Mouse (Mus musculus) inflammation-experienced regulatory T-cells, adult 16 weeks (primary cell): Measurements from ENCODE around the gene Ly6g5b. TPM values are rescaled to one million over a fixed set of nuclear protein-coding genes. Genes with fewer than 3 reads are reported as not detected.

Experiments used
- polyA plus RNA-seq: library from polyadenylated mRNA; unstranded; fragments of 100-300 nt; shearing (Covaris generic); gene quantifications from one replicate; pipeline ENCODE4 v1.2.1, GENCODE M21; 2017

The Ly6g5b gene
- polyA plus RNA-seq, 1 experiment from 2014 or later: 2.4 TPM

Other genes starting within 250 kb of the Ly6g5b start
- 0.66 TPM for gene Zbtb12, start 235.9 kb downstream of the Ly6g5b start, polyA plus RNA-seq
- not detected for gene Gm20547, start 233.4 kb downstream of the Ly6g5b start, polyA plus RNA-seq
- gene C2, start 217.2 kb downstream of the Ly6g5b start, polyA plus RNA-seq: 3.3 TPM
- 45.6 TPM for gene Ehmt2, start 217.0 kb downstream of the Ly6g5b start, polyA plus RNA-seq
- gene Slc44a4, start 201.0 kb downstream of the Ly6g5b start, polyA plus RNA-seq: not detected
- 107 TPM for gene Neu1, start 184.2 kb downstream of the Ly6g5b start, polyA plus RNA-seq
- 15.1 TPM for gene Hspa1b, start 156.2 kb downstream of the Ly6g5b start, polyA plus RNA-seq
- gene Gm20481, start 145.5 kb downstream of the Ly6g5b start, polyA plus RNA-seq: not detected
- gene Hspa1a, start 143.3 kb downstream of the Ly6g5b start, polyA plus RNA-seq: 4.3 TPM
- 0.13 TPM for gene Hspa1l, start 142.7 kb downstream of the Ly6g5b start, polyA plus RNA-seq
- 60.3 TPM for gene Lsm2, start 133.6 kb downstream of the Ly6g5b start, polyA plus RNA-seq
- 276 TPM for gene Vars, start 114.4 kb downstream of the Ly6g5b start, polyA plus RNA-seq
- gene Vwa7, start 98.8 kb downstream of the Ly6g5b start, polyA plus RNA-seq: 0.44 TPM
- 4.4 TPM for gene Sapcd1, start 87.4 kb downstream of the Ly6g5b start, polyA plus RNA-seq
- gene Msh5, start 68.7 kb downstream of the Ly6g5b start, polyA plus RNA-seq: 1.5 TPM
- gene Clic1, start 65.5 kb downstream of the Ly6g5b start, polyA plus RNA-seq: 611 TPM
- 2.5 TPM for gene Ddah2, start 56.4 kb downstream of the Ly6g5b start, polyA plus RNA-seq
- not detected for gene Ly6g6c, start 50.0 kb downstream of the Ly6g5b start, polyA plus RNA-seq
- gene Mpig6b, start 49.2 kb downstream of the Ly6g5b start, polyA plus RNA-seq: not detected
- not detected for gene Ly6g6e, start 38.5 kb downstream of the Ly6g5b start, polyA plus RNA-seq
- not detected for gene Ly6g6d, start 37.4 kb downstream of the Ly6g5b start, polyA plus RNA-seq
- gene Ly6g6f, start 29.8 kb downstream of the Ly6g5b start, polyA plus RNA-seq: not detected
- gene Abhd16a, start 26.2 kb downstream of the Ly6g5b start, polyA plus RNA-seq: 86.4 TPM
- not detected for gene Ly6g5c, start 7.1 kb downstream of the Ly6g5b start, polyA plus RNA-seq
- gene Gpank1, start 6.0 kb upstream of the Ly6g5b start, polyA plus RNA-seq: 62.3 TPM
- 279 TPM for gene Csnk2b, start 6.6 kb upstream of the Ly6g5b start, polyA plus RNA-seq
- 5.5 TPM for gene D17H6S53E, start 10.9 kb upstream of the Ly6g5b start, polyA plus RNA-seq
- gene Apom, start 16.6 kb upstream of the Ly6g5b start, polyA plus RNA-seq: not detected
- 48.9 TPM for gene Bag6, start 19.8 kb upstream of the Ly6g5b start, polyA plus RNA-seq
- gene Prrc2a, start 49.5 kb upstream of the Ly6g5b start, polyA plus RNA-seq: 17.8 TPM
- gene Aif1, start 60.6 kb upstream of the Ly6g5b start, polyA plus RNA-seq: 7.4 TPM
- 9.5 TPM for gene Lst1, start 73.0 kb upstream of the Ly6g5b start, polyA plus RNA-seq
- gene Ltb, start 79.0 kb upstream of the Ly6g5b start, polyA plus RNA-seq: 1,703 TPM
- 46.9 TPM for gene Tnf, start 86.6 kb upstream of the Ly6g5b start, polyA plus RNA-seq
- gene Lta, start 89.9 kb upstream of the Ly6g5b start, polyA plus RNA-seq: 140 TPM
- 1.6 TPM for gene Gm16181, start 105.4 kb upstream of the Ly6g5b start, polyA plus RNA-seq
- 8.7 TPM for gene Atp6v1g2, start 118.2 kb upstream of the Ly6g5b start, polyA plus RNA-seq
- gene Nfkbil1, start 120.4 kb upstream of the Ly6g5b start, polyA plus RNA-seq: 23.1 TPM
- gene Ddx39b, start 126.3 kb upstream of the Ly6g5b start, polyA plus RNA-seq: 257 TPM
- gene H2-D1, start 147.3 kb upstream of the Ly6g5b start, polyA plus RNA-seq: 7,111 TPM
- 0.34 TPM for gene H2-Q1, start 205.0 kb upstream of the Ly6g5b start, polyA plus RNA-seq
- 20.6 TPM for gene H2-Q2, start 226.8 kb upstream of the Ly6g5b start, polyA plus RNA-seq